Mouse (Mus musculus) liver (tissue): Measurements from ENCODE around the gene Robo3.

Source experiments
- DNase-seq: peaks from one replicate; pipeline ENCODE4 v3.0.0-alpha.2; 2020; ENCODE audit warnings: mixed read lengths

Robo3 gene

DNA sequence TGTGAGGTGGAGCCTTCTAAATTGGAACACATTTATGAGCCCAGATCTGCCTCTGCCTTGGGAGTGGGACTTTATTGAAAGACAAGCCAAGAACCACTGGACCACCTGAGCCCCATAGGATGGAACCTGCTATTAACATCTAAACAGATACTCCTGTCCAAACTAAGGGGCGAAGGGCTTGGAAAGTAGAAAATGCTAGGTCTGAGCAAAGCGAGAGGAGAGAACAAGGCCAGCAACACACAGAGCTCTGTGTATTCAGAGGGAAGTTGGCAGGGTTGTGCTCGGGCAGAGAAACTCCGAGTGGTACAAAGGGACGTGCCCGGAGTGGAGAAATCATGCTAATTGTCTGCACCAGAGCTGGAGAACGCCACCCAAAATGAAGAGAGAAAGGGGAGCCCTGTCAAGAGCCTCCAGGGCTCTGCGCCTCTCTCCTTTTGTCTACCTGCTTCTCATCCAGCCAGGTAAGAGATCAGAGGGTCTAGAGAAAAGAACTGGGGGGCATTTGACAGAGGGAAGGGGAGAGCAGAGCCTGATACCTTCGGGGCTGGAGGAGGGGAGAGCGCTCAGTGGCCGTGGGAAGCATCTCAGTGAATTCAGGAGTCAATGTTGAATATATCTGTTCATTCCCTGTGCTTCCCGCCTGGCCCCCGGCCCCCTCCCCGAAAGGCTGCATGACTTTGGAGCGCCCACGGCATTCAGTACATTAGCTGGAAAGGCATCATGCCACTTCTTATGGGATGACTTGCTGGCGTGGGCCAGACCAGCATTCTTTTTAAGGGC, 65.6 kb downstream of the Robo3 start, which contains the start of gene Hepacam:
Gene Hepacam (plus strand): TSS at position 51 of the 780 bp plus-strand sequence.
- no peak for DNase-seq

DNA sequence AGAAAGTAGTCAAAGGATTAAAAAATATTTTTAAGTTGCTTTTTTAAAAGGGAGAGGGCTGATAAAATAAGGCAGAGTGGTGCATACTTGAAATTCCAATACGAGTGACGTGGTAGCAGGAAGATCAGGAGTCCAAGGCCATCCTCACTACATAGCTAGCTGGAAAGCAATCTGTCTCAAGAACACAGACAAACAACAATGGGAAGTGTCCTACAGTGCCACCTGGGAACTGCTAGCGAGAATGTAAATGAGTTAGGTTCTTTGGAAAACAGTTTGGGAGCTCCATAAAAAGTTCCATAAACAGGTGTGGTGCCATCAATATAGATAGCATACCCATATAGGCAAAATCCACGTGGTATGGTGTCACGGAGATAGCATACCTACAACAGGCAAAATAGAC, 67.3 kb downstream of the Robo3 start:
- DNase-seq, result no peak
